Mouse (Mus musculus) intestine, embryonic 16.5 days (tissue): Measurements from ENCODE around the gene Mtpn. TPM values are rescaled to one million over a fixed set of nuclear protein-coding genes. Genes with fewer than 3 reads are reported as not detected.

Experiments
- ATAC-seq: fragments of 200-750 bp; cut with Nextera tagmentation; 2 replicates; pipeline ENCODE4 v1.8.0; 2017; ENCODE audit warnings: moderate TSS enrichment, moderate library complexity
- H3K27ac ChIP-seq: fragments of 300-500 bp; sonication (generic); 2 replicates; pipeline ENCODE4 v1.5.1; 2014; ENCODE audit warnings: mild to moderate bottlenecking, low read length
- H3K27me3 ChIP-seq: fragments of 300-500 bp; sonication (generic); replicated peaks from 2 replicates; pipeline ENCODE4 v1.6.1; 2014; ENCODE audit warnings: low read length, control low read depth, mixed read lengths; ENCODE audit not compliant: control insufficient read depth, insufficient read depth
- H3K36me3 ChIP-seq: fragments of 300-500 bp; sonication (generic); 2 replicates; pipeline ENCODE4 v1.6.1; 2014; ENCODE audit warnings: low read length, control low read depth; ENCODE audit not compliant: control insufficient read depth, insufficient read depth
- H3K4me1 ChIP-seq: fragments of 300-500 bp; sonication (generic); 2 replicates; pipeline ENCODE4 v1.6.1; 2014; ENCODE audit warnings: low read length, control low read depth, mixed read lengths; ENCODE audit not compliant: control insufficient read depth, insufficient read depth
- H3K4me2 ChIP-seq: fragments of 300-500 bp; sonication (generic); 2 replicates; pipeline ENCODE4 v1.6.1; 2014; ENCODE audit warnings: low read depth, low read length, control low read depth
- H3K4me3 ChIP-seq: fragments of 300-500 bp; sonication (generic); 2 replicates; pipeline ENCODE4 v1.5.1; 2014; ENCODE audit warnings: mild to moderate bottlenecking, low read length
- H3K9ac ChIP-seq: fragments of 300-500 bp; sonication (generic); 2 replicates; pipeline ENCODE4 v1.6.1; 2014; ENCODE audit warnings: low read depth, low read length
- H3K9me3 ChIP-seq: fragments of 300-500 bp; sonication (generic); 2 replicates; pipeline ENCODE4 v1.6.1; 2016; ENCODE audit warnings: low read length, control low read depth; ENCODE audit not compliant: control insufficient read depth
- WGBS: fragments of 180-500 bp; shearing (Covaris S2); extraction: QIAGEN DNeasy Blood & Tissue Kit; methylation state at CpG from one replicate; pipeline ENCODE4 v1.1.7; 2014; 5-methylcytosine and 5-hydroxymethylcytosine counted together
- polyA plus RNA-seq: library from polyadenylated mRNA; unstranded; fragments of >200 nt; fragmentation: Nextera tagmentation; extraction: Ambion mirVana; gene quantifications from 2 replicates; pipeline ENCODE4 v1.2.1, GENCODE M21; 2015

The Mtpn gene
- polyA plus RNA-seq, 1 experiment from 2014 or later = 136 TPM

DNA sequence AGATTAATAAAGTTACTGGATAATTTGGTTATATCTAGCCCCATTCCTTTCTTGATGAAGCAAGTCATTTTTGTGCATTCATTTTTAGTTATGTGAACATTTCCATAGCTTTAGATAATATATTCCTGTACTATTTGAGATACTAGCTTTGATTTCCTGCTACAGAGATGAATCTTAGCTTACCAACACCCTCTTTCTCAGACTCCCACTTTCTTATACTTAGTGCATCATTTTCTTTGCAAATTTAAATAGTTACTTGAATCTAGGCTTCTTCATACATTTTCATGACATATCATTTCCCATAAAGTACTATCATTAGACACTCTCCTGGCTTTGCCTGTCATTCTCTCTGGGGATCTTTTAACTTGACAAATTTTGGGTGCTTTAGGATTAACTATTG, 26.3 kb downstream of the Mtpn start:
- Histone ChIP-seq H3K36me3 (0 out of 2 replicates have a peak, but pooled peaks cover 3% of the 10 kb centered on the region), H3K4me3 (no peak overlapping the region)

DNA sequence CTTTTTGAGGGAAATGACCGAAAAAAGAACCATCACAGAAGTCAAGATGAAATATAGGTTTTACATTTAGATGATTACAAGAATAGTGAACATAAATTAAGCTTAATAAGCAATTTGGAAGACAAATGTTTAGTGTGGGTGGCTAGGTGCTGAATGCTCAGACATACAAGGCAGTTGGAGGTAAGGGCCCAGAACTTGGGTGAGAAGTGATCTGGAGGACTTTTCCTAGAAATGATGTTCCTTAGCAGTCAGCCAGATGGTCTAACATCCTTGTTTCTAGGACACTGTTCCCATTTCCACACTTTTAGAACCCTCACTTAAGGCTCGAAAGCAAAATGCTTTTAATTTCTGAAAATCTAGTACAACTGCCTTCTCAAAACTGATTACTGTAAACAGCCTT, 34.9 kb downstream of the Mtpn start:
- Histone ChIP-seq H3K27me3 (no peaks in the 10 kb centered on the region), H3K36me3 (peaks cover 3% of the 10 kb centered on the region; the same call in 1 of the 2 replicates), H3K27ac (no peak overlapping the region), H3K9me3 (no peaks in the 10 kb centered on the region), H3K4me2 (no peak overlapping the region), H3K4me3 (no peak overlapping the region), H3K9ac (no peak overlapping the region), H3K4me1 (no peaks in the 10 kb centered on the region)
- WGBS = 91% methylated on average over 2 of the region's 2 CpGs
- ATAC-seq = no peak

More for the DNA sequence above, 26.3 kb downstream of the Mtpn start:
- H3K9ac ChIP-seq = no peak overlapping the region
- H3K4me2 ChIP-seq = no peak overlapping the region
- ATAC-seq = no peak
- no peak overlapping the region for H3K27ac ChIP-seq
- no peaks in the 10 kb centered on the region for H3K4me1 ChIP-seq
- no peaks in the 10 kb centered on the region for H3K27me3 ChIP-seq
- H3K9me3 ChIP-seq = no peaks in the 10 kb centered on the region

DNA sequence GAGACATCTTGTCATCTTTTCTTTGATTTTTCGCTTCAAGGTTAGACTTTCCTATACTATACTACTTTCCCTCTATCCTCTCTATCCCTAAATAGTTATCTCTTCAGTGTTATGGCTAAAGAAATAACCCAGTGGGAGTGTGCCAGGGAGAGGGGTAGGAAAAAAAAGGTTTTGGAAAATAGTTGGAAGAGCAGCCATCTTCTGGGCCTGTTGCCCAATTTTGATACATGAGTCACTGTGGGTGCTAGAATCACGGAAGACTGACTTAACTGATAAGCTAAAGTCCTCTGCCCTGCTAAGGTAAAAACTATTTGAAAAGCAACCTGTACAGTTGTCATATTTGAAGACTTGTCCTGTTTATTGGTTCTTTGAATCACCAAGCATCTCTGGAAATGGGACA, 36.8 kb downstream of the Mtpn start:
- H3K4me2 ChIP-seq = no peak overlapping the region
- no peak overlapping the region for H3K4me3 ChIP-seq
- no peaks in the 10 kb centered on the region for H3K9me3 ChIP-seq
- no peaks in the 10 kb centered on the region for H3K4me1 ChIP-seq
- peaks cover 3% of the 10 kb centered on the region; the same call in 1 of the 2 replicates for H3K36me3 ChIP-seq
- ATAC-seq = no peak
- 79% methylated on average over 2 of the region's 2 CpGs for WGBS
- no peak overlapping the region for H3K27ac ChIP-seq
- no peak overlapping the region for H3K9ac ChIP-seq
- no peaks in the 10 kb centered on the region for H3K27me3 ChIP-seq

DNA sequence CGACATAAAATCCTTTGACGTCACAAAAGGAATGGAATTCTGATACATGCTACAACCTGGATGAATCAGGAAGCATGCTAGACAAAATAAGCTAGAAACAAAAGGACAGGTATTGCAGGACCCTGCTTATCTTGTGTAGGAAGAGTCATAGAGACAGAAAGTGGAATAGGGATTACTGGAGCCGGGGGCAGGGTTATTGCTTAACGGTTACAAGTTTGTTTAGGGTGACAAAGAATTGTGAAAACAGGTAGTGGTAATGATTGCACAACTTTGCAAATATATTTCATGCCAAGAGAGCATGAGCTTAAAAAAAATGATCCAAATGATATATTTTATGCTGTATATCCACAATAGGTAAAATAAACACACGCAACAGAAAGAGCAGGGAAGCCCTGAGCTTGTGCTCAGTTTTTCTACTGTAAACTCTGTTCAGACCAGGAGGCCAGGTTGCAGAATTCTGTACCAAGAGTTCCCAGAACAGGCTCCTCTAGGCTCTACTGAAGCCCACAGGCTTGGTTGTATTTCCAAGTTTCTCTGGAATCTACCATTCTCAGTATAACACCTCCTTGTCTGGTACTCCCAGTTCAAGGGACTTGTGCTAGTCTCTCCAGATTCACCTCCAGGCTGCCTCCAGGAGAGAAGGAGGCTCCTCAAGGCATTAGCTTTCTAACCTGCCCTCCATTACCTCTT, 39.6 kb downstream of the Mtpn start:
- H3K9me3 ChIP-seq = no peaks in the 10 kb centered on the region
- no peak for ATAC-seq
- no peak overlapping the region for H3K9ac ChIP-seq
- no peak overlapping the region for H3K27ac ChIP-seq
- H3K4me2 ChIP-seq = no peak overlapping the region
- no peak overlapping the region for H3K4me3 ChIP-seq
- 85% methylated on average over 5 of the region's 5 CpGs for WGBS
- no peaks in the 10 kb centered on the region for H3K27me3 ChIP-seq
- no peaks in the 10 kb centered on the region for H3K4me1 ChIP-seq
- H3K36me3 ChIP-seq = no peaks in the 10 kb centered on the region

DNA sequence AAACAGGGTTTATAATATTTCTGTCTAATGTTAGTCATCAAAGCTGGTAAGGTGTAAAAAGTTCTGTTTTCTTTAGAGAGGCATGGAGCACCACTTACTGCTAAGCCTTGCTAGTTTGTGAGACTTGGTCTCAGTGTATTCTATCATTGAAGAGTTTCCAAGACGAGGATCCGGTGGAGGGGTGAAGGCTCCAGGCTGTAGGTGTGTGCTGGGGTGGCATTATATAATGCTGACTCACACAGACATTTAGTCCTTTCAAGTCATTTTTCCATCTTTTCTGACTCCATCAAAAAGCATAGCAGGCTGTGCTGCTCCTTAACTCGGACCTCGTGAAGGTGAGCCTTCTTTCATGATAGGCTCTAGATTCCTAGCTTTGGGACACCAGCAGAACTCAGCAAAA, 42.3 kb downstream of the Mtpn start:
- WGBS = 95% methylated on average over 4 of the region's 4 CpGs
- no peaks in the 10 kb centered on the region for H3K4me1 ChIP-seq
- no peaks in the 10 kb centered on the region for H3K27me3 ChIP-seq
- H3K27ac ChIP-seq = no peak overlapping the region
- no peaks in the 10 kb centered on the region for H3K9me3 ChIP-seq
- H3K36me3 ChIP-seq = no peaks in the 10 kb centered on the region
- no peak for ATAC-seq
- H3K9ac ChIP-seq = no peak overlapping the region
- H3K4me3 ChIP-seq = no peak overlapping the region
- no peak overlapping the region for H3K4me2 ChIP-seq

DNA sequence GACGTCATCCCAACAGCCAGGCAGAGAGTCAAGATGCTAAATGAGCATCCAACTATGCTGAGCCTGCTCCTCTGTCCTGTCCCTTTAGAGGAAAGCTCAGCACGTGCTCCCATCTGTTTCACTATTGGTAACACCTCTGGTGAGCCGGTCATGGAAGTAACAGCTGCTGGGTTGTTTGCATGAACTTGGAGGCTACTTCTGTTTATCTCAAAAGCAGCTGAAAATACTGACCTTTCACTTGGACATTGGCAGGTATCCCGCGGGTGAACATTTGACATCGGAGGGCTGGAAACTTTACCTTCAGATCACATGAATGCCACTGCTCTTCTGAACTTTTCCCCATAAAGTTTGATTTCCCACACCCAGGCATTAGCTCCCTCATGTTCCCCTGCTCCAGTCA, 45.8 kb downstream of the Mtpn start:
- Histone ChIP-seq H3K4me2 (no peak overlapping the region), H3K27me3 (no peaks in the 10 kb centered on the region), H3K9ac (no peak overlapping the region), H3K36me3 (no peaks in the 10 kb centered on the region), H3K27ac (no peak overlapping the region), H3K9me3 (no peaks in the 10 kb centered on the region), H3K4me1 (no peaks in the 10 kb centered on the region), H3K4me3 (no peak overlapping the region)
- no peak for ATAC-seq
- 79% methylated on average over 6 of the region's 6 CpGs for WGBS

DNA sequence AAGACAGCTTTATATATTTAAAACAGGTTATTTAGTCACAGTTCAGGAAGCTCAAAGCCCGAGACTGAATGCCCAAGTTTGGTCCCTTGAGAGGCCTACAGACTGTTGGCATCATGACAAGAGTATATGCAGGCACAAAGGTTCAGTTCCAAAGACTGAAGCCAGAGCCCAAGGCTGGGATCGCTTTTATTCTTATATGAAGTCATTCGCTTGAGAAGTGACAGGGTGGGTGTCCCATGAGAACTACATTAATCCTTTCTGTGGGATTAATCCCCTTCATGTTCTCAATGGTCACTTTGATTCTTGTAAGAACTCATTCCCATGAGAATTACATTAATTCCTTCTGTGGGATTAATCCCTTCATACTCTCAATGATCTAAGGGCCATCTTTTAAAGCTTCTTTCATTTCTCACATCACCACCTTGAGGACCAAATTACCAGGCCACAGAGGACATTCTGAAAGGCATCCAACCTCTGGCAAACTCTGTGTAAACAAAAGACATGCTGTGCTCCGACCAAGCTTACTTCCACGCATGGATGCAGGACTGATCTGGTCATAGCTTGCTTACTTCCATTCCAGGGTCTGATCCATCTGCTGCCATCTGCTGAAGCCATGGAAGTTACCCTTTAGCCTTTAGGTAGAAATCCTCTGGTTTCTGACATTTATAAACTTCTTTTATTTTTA, 59.9 kb downstream of the Mtpn start:
- no peaks in the 10 kb centered on the region for H3K4me1 ChIP-seq
- H3K9me3 ChIP-seq = no peaks in the 10 kb centered on the region
- no peak for ATAC-seq
- WGBS = 66% methylated on average over 5 of the region's 5 CpGs
- no peak overlapping the region for H3K27ac ChIP-seq
- H3K4me2 ChIP-seq = no peak overlapping the region
- H3K36me3 ChIP-seq = no peaks in the 10 kb centered on the region
- no peak overlapping the region for H3K9ac ChIP-seq
- no peak overlapping the region for H3K4me3 ChIP-seq
- no peaks in the 10 kb centered on the region for H3K27me3 ChIP-seq

DNA sequence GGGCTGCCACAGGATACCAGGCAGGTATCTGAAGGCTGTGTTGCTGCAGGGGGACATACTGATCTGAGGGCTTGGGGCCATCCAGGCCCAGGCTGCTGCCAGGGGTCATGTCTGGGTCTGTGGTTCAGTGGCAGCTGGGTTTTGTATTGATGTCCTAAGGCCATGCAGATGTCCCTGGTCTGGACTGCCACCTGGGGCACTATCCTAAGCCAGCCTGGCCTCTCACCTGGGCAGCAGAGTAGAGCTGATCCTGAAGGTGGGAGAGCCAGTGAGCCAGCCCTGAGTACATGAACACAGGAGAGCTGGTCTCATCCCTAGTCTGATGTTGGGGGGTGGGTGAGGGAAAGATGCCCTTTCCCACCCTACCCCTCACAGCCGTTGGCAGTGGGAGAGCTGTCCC, 62.9 kb downstream of the Mtpn start:
- no peak overlapping the region for H3K4me2 ChIP-seq
- no peaks in the 10 kb centered on the region for H3K27me3 ChIP-seq
- 85% methylated on average over 1 of the region's 1 CpGs for whole genome bisulfite sequencing
- H3K27ac ChIP-seq = no peak overlapping the region
- no peaks in the 10 kb centered on the region for H3K36me3 ChIP-seq
- no peak for ATAC-seq
- no peaks in the 10 kb centered on the region for H3K4me1 ChIP-seq
- no peak overlapping the region for H3K9ac ChIP-seq
- no peaks in the 10 kb centered on the region for H3K9me3 ChIP-seq
- H3K4me3 ChIP-seq = no peak overlapping the region

DNA sequence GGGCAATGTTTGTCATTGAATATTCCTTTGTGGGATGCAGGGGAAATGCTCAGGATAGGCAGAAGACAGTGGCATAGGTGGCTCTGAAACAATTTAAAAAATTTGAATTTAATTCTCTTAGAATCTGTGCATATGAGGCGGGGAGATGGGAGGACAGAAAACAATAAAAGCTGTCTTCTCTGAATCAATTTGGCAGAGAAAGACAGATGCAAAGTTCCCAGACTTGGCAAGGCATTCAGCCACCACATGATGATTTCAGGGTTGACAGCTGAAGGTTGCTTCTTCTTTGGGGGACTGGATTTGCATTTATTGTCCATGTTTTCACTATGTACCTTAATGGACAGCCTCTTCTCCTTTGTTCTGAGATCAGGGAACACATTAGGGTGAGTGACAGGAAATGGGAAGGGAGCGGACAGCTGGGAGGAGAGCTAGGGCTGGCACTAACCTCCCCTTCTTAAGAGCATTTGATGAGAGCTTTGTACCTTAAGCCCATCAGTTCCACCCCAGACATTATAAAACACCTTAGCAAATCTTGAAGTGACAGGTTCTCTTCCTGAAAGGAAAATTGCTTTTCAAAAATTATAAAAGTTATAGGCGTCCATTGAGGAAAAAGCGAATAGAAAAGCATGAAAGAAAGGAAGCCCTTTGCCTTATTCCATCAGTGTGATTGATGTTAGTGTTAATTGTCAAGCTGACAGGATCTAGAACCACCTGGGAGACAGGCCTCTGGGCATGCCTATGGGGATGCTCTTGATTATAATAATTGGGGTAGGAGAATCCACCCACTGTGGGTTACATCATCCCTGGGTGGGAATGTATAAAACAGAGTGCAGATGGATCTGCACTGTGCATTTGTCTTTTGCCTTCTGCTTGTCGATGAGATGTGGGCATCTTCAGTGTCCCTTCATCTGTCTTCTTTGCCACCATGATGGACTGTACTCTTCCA, 76.0 kb downstream of the Mtpn start:
- Histone ChIP-seq H3K4me3 (no peak overlapping the region), H3K9ac (no peak overlapping the region), H3K27ac (no peak overlapping the region), H3K36me3 (no peaks in the 10 kb centered on the region), H3K27me3 (no peaks in the 10 kb centered on the region), H3K4me2 (no peak overlapping the region), H3K4me1 (no peaks in the 10 kb centered on the region), H3K9me3 (no peaks in the 10 kb centered on the region)
- WGBS = 91% methylated on average over 5 of the region's 5 CpGs
- no peak for ATAC-seq
